Mouse (Mus musculus) heart, adult 9 months (tissue): ENCODE results near the gene Cbl.

Source experiments
- DNase-seq, 2 experiments: peaks; one replicate each; pipeline ENCODE4 v3.0.0; 2022; ENCODE audit warnings: low spot score in 2 of 2

The Cbl gene

DNA sequence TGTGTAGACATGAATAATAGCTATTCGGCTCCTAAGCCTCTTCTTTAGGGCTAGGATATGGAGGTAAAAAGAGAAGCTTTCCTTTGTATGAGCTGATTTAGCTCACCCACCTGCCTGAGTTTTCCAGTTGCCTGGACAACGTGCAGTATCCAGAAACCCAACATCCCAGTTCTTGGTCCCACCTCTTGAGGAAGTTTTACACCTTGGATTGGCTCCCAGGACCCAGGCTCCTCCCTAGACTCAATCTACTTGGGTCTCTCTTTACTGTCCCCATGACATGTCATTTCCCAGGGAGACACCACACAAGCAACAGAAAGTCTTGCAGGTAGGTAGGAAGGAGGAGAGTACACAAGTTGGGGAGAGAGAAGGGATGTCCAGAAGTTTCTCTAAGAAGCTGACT lies 6.5 kb upstream of the Cbl start, which contains the start of gene Ccdc153:
Ccdc153 (plus strand) TSS at position 278 of the 400 bp plus-strand sequence.
- DNase-seq, result no peak

DNA sequence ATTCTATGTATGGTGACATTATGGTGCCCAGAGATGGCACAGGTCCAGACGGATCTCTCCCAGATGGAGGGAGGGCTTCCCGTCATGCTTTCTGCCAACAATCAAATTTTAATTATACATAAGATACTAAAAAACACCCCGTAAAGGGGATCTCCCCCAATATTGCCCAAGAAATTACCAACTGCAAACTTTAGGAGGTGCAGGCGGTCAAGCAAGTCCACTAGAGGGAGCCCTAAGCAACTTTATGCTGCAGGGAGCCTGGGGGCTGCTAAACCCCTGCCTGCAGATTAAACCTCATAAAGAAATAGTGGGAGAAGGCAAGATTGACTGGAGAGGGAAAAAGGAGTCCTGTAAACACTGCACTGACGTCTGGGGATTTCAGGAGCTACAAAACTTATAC lies 5.6 kb upstream of the Cbl start:
- DNase-seq, result peak in 1 of 2 experiments; percentile 31

DNA sequence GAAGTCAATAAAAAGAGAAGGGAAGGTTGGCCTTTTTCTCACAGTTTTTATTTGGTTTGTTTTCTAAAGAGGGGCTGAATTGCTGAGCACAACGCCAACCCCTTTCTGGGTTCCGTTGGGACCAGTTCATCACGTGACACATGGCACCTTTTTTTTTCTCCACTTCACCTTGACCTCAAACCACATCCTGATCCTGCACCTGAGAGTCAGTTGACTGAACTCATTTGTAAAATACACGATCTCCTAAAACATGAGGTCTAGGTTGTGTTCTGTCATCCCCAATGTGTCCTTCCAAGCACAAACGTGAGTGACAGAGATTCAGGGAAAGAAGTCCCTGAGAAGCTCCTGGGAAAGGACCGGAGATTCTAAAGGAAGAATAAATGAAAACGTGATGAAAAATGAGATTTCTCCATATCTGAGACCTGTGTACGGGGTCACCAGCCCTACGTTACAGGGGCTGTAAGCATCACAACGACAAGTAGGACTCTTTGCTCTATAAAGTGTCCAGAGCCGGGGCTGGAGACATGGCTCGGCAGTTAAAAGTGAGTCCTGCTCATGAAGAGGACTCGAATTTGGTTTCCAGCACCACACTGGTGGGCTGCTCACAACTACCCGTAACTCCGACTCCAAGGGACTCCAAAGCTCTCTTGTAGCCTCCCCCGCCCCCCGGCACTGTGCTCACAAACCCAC lies 4.8 kb upstream of the Cbl start:
- no peak for DNase-seq

- DNase-seq, result no peak
Measured at GRCm38 (mm10) chr9:44237128-44237527, 3.3 kb upstream of the Cbl start.

- DNase-seq, result no peak
Measured at GRCm38 (mm10) chr9:44236601-44237000, 2.8 kb upstream of the Cbl start.

GRCm38 (mm10) chr9:44234479-44235427 lies 904 bp upstream of the Cbl start:
- DNase-seq, result peak; percentile 54 to 65

DNA sequence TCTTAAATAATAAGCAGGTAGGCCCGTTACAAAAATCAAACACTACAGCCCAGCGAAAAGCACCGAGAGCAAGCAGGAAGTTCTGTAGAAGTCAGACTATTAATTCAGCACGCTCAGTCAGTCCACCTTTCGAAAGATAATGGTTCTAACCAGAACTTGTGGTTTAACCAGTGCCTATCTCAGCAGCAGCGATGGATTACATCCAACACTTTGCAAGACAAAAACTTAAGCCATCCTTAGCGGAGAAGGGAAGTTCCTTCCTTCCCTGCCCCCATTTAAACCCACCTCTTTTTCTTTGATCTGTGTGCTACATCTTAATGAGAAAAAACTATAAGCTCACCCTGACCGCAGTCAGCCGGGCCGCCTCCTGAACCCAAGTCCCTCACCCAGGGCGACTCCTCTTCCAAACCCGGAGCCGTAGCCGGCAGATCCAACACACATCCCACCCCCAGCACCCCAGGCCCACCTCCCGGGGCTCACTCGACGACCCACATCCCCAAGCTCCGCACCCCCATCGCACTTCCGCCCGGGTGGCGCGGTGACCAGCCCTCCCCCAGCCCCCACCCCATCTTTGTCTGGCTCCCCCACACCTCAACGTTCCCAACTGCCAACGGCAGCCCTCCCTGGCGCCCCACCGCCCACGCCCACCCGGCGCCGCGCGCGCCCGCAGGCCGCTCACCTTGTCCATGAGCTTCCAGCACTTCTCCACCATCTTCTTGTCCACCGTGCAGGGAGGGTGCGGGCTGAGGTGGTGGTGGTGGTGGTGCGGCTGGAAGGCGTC lies 638 bp downstream of the Cbl start:
- peak in 1 of 2 experiments; percentile 16 for DNase-seq

- DNase-seq, result no peak
Measured at GRCm38 (mm10) chr9:44231609-44232008, 2.2 kb downstream of the Cbl start.

- no peak for DNase-seq
Measured at GRCm38 (mm10) chr9:44225993-44226392, 7.9 kb downstream of the Cbl start.

DNA sequence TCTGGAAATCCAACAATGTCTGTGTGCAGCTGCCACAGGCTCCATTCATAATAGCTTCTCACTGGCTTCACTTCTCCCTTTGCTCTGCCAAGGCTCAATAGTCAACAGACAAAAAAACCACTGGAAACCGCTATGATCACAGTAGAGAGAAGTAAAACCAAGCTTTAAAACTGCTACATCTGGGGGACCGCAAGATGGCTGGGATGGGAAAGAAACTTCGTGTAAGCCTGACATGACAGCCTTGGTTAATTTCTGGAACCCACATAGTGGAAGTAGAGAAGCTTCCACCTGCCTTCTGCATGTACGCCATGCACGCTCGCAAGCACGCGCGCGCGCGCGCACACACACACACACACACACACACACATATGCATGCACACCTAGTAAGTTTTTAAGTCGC lies 20.3 kb downstream of the Cbl start:
- DNase-seq, result peak in 1 of 2 experiments; percentile 23

DNA sequence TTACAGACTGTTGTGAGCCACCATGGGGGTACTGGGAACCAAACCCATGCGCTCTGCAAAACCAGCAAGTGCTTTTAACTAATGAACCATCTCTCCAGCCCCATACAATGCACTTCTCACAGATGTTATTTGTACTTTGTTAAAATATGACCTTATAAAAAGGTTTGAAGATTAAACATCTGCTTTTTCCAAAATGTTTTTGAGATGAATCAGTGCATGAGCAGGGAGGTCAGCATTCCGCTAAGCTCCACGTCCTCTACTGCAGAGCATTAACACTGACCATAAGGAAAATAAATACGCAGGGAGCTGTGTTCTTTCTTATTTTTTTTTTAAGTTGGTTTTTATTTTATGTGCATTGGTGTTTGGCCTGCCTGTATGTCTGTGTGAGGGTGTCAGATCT lies 21.4 kb downstream of the Cbl start:
- no peak for DNase-seq

DNA sequence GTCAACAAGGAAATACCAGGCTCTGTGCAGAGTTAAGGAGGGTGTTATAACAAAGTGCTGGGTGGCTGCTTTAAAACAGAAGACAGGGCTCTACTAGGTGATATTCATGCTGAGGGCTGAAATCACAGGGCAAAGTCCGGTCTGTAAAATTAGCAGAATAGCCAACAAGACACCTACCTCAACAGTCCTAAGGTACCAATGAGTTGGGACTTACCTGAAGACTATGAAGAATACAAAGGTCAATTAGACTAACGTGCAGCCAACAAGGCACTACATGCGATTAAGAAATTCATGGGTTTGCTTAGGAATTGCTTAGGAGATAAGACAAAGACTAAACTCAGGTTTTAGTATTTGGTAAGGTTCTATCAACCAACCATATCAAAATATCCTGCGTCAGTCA lies 24.4 kb downstream of the Cbl start:
- DNase-seq, result no peak

DNA sequence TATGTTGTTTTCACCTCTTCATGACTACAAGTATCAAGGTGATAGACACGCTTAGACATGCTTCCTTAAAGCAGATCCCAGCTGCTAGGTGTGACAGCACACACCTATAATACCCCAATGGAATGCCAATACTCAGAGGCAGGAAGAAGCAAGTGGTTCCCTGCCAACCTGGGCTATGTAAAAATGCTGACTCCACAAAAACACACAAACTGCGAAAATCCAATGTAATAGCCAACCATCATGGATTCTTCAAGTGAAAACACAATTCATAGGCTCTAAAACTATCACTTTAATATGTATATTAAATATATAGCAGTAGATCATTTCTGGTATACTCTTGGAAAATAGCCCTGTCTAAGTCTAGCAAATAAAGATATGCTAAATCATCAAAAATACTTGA lies 26.0 kb downstream of the Cbl start:
- DNase-seq, result no peak

- DNase-seq, result no peak
Measured at GRCm38 (mm10) chr9:44200458-44200857, 33.4 kb downstream of the Cbl start.

- no peak for DNase-seq
Measured at GRCm38 (mm10) chr9:44199580-44199979, 34.3 kb downstream of the Cbl start.

- no peak for DNase-seq
Measured at GRCm38 (mm10) chr9:44199166-44199565, 34.7 kb downstream of the Cbl start.

- no peak for DNase-seq
Measured at GRCm38 (mm10) chr9:44196354-44196753, 37.5 kb downstream of the Cbl start.

DNA sequence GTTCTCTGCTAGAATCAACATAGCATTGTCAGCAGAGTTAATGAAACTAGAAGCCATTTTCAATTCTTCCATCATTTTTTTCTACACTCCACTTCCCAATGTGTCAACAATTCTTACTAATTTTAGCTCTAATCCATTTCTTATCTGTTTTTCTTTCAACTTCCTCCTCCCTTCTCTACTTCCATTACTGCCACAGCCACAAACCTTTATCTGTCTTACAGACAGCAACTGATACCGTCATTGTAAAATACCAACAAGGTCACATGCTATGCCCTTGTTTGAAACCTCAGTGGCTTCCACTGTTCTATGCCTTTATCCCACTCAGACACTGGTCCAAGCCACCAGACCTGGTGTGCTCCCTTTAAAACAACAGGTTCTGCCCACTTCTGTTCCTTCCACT lies 39.8 kb downstream of the Cbl start:
- no peak for DNase-seq

- no peak for DNase-seq
Measured at GRCm38 (mm10) chr9:44192794-44193193, 41.1 kb downstream of the Cbl start.

DNA sequence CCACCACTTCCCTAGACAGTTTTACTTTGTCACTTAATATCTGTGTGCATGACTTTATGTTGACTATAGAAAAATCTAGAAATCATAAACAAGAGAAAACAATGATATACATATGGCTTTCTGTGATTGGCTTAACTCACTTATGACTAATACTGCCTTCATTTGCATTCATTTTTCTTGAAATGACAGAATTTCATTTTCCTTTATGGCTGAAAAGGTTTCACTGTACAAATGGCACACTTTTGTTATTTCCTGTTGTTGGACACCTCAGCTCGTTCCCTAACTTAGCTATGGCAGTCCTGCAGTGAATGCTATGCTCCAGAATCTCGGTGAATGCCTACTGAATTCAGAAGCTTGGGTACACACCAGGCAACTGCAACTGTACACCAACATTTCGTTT lies 41.5 kb downstream of the Cbl start:
- no peak for DNase-seq

GRCm38 (mm10) chr9:44191166-44191565 lies 42.7 kb downstream of the Cbl start:
- DNase-seq, result no peak

- no peak for DNase-seq
Measured at GRCm38 (mm10) chr9:44188223-44188622, 45.6 kb downstream of the Cbl start.
